Mouse (Mus musculus) adrenal gland, postnatal 14 days (tissue): ENCODE data around the gene Plcb4. TPM values are rescaled to one million over a fixed set of nuclear protein-coding genes. Genes with fewer than 3 reads are reported as not detected.
"Not testable (repeated sequence)": the region's sequence is repeated elsewhere in the genome, so short reads cannot be mapped to it uniquely, and the experiment has no call there.

Experiments
- DNase-seq: peaks from one replicate; pipeline ENCODE4 v3.0.0; 2021; ENCODE audit warnings: mixed read lengths
- total RNA-seq: library from RNA; stranded (reverse); gene quantifications from 2 replicates; pipeline ENCODE4 v1.2.3, GENCODE M21; 2021

Gene Plcb4
- total RNA-seq, 1 experiment from 2014 or later = 42.5 TPM

DNA sequence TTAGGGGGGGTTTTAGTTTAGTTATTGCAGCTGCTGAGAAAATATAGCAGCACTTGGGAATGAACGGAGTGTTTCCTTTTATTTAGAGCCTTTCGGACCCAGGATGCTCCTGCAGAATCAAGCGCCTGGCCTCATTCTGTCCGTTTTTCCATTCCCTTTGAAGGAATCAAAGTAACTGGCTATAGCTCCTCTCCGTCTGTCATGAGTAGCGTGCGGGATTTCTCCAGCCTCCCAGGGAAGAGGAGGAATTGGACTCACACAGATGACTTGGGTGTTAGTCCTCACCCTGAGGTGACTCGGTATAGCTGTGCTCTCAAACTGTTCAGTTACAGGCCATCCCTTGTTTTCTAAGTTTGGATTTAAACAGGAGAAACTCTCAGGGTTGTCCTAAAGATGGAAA lies 14.8 kb downstream of the Plcb4 start:
- no peak for DNase-seq

DNA sequence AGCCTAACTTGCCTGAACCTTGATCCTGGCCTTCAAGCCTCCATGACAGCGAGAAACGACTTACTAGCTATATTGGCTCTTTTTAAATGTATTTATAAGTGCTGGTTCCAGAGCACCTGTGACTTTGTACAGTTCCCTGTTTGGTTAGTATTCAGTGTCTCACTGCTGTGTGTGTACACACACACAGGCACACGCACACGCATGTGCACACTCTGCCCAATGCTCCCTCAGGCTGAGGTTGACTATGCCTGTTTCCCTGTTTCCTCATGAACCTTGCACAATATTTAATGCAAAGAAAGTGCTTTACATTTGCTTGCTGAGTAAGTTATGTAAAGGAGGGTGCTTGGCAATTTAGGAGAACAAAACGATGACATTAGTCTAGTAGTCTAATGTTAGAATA lies 16.5 kb downstream of the Plcb4 start:
- no peak for DNase-seq

DNA sequence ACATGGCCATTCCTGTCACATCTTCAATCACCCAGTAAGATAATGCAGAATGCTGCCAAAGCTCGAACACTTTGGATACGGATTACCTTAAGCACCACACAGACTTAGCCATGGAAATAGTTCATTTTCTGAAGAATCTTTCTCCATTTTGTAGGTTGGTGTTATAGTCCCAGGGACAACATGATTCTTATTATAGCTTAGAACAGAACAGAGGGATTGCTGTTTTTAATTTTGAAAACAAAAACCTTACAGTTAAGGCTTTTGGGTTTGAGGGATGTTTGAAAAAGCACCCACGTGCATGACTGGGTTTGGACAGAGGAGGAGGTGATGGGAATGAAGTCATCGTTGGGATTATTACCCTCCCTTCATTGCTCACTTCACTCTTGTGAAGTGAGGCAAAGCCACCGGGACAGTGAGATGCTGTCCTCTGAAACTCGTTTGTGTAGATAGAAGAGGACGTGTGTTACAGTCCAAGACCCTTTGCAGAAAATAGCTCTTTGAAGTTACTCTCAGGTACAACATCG lies 18.2 kb downstream of the Plcb4 start:
- no peak for DNase-seq

DNA sequence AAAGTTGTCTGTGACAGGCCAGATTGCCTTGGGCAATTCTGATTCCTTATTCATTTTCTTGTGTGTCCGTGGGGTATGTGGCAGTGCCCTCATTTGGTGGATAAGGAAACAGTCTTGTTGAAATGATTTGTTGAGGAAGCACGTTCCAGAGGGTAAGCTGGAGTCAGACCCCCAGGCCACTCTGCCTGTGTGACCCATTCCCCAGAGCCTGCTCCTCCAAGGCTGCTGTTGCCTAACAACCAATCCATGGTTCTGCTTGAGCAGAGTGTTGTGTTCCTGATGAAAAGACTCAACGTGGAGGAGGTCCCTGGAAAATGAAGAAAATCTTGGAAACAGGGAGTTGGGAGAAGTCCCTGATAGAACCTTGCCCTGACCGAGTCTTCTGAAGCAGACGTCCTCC lies 18.8 kb downstream of the Plcb4 start:
- no peak for DNase-seq

DNA sequence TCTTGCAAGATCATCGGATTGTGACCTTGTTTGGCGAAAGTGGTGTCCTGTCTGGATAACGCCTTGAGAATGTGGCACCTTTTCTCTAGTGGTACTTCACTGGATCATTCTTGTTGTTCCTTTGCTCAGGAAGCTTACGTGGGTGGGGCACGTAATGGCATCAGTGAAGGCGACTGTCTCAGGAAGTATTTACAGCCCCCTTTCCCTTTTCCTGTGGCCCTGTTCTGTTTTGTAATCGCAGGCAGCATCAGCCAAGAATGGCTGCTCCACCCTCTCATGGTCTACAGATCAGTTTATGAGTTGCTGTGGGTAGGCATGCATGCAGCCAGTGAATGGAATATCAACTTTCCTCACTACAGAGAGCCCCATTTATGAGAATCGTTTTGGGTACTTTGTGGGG lies 21.2 kb downstream of the Plcb4 start:
- DNase-seq = no peak

DNA sequence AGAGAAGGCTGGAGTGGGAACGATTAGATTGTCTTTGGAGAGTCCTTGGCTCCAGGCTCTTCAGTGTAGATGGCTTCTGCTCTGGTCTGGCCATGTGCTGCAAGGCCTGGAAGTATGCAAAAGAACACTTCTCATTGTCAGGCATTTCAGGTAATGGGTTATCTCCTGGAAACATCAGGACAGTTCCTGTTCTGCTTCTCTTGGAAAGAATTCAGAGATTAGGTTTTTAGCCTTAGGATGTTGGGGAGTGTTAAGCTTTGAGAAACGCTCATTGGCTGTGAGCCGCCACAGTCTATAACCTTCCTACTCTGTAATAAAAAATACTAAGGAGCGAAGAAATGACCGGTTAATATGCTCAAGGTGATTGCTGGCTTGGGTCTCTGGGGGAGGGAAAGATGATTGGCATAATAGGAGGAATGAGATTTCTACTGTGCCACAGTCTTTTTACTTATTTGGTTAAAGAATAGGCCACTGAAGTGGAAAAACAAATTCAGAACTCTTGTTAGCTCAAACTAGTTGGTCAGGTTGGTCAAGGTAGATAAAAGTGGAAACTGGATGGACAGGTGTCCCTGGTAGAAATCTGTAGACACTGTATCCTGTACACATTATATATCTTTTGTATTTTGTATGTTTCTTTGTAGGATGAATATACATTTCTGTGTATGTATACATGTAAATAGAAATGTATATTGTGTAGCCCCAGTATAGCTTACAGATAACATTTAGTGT lies 21.8 kb downstream of the Plcb4 start:
- no peak for DNase-seq

DNA sequence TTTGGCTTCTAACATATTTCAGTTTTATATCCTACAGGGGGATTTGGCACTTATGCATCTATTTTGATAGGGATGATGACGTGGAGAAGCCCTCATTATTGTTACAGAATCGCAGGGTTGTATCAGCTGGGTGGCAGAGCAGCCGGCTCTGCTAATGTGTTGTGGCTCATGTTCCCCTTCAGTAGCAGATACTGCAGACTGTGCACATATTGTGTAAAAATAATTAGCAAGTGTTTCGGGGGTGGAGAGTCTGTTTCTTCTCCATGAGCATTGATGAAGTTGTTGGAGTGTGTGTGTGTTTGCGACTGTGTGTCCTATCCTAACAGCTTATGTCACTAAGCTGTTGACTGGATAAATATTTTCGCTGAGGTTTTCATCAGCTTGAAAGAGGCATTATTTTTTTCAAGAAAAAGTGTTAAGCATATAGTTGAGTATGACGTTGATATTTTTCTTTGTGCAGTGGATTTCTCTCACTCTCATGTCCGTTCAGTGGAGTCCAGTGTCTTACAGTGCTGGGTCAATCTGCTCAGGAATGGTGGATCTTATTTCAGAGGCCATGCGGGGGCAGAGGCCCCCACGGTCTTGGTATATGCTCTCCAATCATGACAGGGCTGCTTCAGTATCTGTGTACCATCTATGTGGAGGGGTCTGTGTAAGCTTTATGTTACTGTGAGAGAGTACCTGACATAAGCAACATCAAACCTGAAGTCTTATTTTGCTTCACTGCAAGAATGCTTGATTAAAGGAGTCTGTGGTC lies 25.1 kb downstream of the Plcb4 start:
- no peak for DNase-seq

DNA sequence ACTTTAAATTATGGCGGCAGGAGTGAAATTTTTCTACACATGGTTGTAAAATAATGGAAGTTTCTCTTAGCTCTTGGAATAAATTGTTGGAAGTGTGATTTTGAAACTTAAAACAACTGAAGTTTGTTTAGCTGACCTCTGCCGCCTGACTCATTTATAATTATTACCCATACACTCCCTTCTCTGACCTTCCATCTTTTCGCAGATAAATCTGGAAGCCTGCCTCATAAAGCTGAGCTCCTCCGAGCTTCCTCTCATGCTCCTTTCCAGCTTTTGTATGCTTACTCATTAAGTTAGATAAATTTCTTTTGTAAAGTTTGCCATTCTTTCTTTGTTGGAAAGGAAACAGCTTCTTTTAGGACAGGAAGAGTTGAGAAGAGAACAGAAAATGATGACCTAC lies 27.9 kb downstream of the Plcb4 start:
- DNase-seq = no peak

DNA sequence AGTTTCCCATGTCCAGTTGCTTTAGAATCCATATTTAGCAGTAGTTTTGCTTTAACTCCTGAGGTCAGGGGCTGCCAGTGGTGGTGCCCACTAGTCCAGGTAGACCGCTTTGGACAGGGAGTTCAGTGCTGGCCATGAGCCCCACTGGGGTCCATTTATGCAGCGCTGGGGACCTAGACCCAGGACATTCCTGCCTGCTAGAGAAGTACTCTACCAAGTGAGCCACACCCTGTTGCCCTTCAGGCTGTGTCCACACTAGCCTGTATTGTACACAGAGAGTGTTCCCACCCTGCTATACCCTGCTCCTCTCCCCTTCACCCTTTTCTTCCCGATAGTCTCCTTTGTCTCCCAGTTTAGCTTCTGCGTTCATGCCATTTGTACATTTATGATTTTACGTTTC lies 28.8 kb downstream of the Plcb4 start:
- no peak for DNase-seq

DNA sequence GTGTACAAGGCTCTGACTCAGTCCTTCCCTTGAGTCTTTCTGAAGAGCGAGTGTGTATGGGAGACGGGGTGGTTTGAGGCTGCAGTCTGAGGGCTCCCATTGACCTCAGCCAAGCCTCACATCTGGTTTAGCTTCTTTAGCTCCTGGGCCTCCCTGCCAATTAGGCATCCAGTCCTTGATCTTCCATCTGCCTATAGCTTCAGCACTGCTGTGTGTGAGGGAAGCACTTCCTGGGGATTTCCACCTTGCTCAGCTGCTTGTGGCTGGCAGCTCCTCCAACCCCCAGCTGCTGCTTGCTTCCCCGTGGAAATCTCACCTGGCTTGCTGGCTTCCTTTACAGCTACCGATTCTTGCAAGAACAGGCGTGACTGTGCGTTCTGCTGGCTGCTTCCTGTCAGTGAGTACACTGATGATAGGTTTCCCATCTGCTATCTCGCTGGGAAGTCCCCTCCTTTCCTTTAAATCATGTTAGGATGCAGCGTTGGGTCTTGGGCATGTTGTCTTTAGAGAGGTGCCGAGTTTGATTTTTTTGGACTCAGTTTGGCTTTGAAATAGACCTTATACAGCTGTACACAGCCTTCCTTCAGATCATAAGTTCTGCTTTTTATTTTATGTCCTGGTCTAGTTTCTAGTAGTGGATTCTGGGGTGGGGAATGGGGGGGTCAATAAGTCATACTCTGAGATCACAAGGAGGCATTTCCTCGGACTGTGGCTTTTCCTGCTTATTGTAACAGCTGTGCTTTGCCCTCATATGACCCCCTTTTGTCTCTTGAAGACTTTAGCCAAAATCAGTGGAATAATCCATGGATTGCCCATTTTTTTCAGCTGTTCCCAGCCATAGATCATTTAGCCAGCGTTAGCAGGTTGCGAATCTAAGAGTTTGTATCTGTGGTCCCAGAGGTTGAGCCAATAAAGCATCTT lies 34.0 kb downstream of the Plcb4 start:
- peak; percentile 43 for DNase-seq

DNA sequence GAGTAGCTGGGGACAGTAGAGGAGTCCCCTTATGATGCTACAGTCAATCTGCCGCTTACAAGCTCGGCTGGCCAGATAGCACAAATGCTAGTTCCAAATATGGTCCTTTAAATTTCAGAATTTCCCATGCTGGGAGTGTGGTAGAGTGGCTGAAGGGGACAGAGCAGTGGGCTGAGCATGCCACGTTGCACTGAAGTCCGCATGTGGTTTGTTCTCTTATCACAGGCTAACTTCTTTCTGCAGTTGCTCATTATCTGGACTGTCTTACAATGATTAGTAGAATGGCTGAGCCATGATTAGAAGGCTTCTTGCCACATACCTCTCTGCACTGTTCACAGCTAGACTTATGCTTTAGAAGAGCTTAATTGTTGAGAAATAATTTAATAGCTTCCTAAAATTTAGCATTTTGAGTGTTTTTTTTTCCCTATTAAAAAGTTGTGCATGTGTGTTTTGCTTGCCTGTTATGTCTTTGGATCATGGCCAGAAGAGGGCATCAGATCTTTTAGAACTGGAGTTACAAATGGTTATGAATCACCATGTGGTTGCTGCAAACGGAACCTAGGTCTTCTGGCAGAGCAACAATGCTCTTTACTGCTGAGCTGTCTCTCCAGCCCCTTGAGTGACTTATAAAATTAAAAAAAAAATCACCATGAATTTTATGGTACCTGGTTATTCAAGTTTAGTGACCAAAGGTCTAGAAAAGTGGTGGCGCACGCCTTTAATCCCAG lies 42.0 kb downstream of the Plcb4 start:
- DNase-seq = no peak

DNA sequence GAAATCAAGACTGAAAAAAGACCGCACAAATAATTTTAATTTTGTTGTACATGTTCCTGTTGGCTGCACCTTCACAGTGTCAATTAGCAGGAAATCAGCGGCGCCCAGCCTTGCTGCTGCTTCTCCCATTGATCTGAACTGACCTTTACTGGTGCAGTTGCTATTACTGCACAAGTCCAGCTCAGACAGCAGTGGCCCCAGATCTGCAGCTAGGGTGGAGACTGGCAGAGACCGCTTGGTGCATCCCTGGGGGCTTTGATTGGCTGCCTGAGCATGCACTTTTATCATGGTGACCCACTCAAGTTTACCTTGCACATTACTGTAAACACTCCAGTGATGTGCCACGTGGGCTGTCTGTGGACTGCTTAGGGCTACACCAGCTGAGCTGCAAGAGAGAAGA lies 45.9 kb downstream of the Plcb4 start:
- DNase-seq = no peak

DNA sequence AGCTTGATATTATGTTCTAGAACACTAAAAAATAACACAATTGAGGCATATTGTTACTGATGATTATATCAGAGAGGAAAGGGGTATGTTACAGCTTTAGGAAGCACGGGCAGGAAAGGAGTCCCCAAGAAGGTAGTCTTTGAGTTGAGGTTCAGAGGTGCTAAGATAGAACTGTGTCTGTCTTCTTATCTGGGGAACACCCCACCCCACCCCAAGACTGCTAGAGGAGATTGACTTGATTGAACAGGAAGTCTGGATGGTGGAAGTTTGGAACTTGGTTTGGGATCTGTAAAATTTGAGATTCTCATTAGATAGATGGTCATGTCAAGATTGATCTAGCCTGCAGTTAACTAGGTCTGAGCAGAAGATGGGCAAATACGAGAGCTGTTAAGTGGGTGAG lies 48.5 kb downstream of the Plcb4 start:
- no peak for DNase-seq

DNA sequence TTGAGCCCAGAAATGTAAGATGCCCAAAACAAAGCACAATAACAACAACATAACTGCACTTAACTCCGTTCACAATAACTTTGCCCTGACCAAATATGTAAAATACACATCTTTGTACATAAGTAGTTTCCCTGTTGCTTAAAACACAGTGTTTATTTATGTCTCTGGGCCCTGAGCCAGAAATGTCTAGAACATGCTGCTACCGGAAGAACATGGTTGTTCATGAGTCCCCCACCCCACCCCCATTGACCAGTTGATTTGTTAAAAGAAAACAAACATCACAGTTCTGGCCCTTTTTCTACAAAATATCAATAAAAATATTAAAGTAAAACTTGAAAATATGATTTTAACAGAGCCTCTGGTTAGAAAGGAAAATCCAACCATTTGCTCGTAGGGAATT lies 49.6 kb downstream of the Plcb4 start:
- DNase-seq = no peak

DNA sequence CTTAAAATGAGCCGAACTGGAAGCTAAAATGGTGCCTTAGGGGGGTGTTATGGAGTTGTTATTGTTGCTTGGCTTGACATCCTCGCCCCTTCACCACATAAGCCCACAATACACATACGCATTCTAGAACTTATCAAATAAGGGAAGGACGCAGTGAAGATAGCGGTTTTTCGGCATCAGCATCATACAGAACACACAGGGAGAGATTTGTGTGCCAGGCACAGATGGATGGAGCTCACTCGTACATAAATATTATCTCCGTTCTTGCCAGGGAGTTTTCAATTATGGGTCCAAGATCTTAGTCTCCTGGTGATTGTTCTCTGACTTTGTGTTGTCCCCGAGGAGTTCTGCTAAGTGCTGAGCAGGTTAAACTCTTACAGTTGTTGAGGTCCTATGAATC lies 50.0 kb downstream of the Plcb4 start:
- DNase-seq = no peak

DNA sequence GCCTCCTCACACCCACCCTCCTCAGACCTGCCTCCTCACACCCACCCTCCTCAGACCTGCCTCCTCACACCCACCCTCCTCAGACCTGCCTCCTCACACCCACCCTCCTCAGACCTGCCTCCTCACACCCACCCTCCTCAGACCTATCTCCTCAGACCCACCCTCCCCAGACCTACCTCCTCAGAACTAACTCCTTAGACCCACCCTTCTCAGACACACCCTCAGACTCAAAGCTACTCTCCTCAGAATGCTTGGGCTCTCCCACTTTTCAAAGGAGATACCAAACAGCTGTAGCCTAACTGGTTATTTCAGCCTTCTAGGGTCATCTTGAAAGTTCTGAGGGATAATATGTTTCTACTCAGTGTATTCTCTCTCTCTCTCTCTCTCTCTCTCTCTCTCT lies 50.9 kb downstream of the Plcb4 start:
- DNase-seq = not testable (repeated sequence)

DNA sequence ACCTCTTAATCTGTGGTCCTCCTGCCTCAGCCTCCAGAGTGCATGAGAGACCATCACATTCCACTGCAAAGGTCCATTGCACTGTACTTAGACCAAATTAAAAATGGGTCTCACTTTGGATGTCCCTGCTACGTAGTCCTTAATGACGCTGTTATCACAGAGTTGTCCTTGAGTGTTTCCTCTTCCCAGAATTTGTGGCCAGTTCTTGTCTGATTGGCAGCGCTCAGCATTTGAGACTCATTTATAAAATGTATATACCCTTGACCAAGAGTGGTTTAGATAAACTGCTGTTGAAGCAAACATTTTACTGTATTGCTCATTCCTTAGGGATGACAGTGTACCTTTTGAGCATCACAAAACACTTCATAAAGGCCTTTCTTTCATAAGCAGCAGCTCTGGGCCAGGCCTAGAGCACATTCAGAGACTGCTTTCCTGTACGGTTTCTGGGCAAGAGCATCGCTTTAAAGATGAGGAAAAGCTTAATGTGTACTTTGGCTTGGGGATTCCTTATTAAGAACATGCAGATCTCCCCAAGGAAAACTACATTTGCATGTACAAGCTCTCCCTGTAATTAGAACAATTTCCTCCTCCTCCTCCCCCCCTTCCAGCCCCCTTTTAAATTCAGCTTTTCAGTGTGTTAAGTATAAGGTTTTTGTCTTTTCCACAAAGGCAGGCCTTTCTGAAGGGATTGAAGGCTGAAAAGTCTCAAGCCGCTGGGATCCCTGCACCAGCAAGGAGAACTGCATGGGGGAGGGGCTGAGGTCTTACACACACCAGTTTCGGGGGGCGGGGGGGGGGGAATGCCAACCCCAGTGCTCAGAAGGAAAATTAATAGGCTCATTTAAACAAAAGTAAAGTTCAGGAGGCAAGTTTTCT lies 52.5 kb downstream of the Plcb4 start:
- DNase-seq = peak; percentile 46

DNA sequence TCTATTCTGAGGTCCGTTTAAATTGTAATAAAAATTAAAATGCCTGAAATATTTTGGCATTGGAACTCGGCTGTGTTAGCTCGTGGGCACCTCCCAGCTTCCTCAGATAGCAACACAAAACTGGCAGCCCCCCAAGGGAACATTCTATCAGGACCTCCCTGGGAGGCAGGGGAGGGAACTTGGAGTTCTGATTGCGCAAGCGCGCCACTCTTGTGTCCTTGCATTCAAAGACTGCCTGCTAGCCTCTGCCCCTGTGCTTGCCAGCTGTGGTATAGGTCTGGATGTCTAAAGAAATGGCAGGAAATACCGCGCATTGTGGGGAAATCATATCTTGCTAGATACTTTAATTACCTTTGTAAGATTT lies 53.1 kb downstream of the Plcb4 start:
- DNase-seq = peak; percentile 94

DNA sequence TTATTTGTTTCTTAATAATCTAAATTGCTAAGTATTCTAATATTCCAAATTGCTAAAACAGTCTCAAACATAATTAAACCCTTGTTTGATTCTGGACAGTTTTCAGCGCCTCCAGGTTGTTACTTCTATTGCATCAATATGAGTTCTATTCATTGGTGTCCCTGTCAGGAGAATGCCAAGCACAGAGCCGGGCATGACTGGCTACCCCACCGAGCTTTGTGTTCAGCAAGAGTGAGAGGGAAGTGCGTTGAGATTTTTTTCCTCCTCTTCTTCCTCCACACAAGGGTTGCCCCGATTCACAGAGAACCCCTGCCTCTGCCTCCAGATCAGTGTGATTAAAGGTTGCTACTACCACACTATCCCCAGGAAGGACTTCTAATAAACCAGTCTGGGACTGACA lies 53.5 kb downstream of the Plcb4 start:
- DNase-seq = no peak

DNA sequence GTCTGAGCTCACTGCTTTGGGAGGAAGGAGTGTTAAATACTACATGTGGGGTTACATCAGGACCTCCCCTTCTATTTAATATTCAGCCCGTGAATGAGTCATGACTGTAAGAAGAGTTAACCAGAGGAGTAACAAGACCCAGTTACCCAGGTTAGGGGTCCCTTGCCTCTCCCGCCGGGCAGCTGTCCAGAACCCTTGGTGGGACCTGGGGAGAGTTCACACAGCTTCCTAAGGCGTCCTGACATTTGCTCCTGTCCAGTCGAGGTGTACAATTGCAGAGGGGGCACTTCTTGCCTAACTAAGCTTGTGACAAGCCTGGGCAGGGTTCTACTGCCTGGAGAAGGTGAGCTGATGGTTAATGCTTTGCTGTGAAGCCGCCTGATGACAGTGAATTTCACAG lies 54.1 kb downstream of the Plcb4 start:
- no peak for DNase-seq

DNA sequence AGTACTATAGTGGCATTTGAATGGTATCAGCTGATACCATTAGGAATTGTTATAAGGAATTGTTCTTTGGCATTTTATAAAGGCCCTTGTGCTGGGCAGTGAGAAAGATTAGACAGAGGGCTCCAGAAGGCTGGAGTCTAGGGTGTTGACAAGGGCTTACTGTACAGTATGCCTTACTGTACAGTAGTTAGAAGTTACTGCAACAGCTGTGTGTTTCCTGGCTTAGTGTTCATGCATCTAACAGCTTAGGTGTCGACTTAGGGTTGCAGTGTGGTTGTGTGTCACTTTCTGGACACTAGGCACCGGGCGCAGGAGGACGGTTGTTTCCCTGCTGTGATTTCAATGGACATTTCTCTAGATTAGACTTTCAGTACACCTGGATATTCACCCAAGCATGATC lies 57.4 kb downstream of the Plcb4 start:
- DNase-seq = no peak
